Mouse (Mus musculus) midbrain, embryonic 13.5 days (tissue): ENCODE results near the gene Rpp30. TPM values are rescaled to one million over a fixed set of nuclear protein-coding genes. Genes with fewer than 3 reads are reported as not detected.

Source experiments
- ATAC-seq: fragments of 200-750 bp; cut with Nextera tagmentation; 2 replicates; pipeline ENCODE4 v1.8.0; 2017; ENCODE audit warnings: mild to moderate bottlenecking, moderate TSS enrichment, moderate library complexity
- H3K27ac ChIP-seq: fragments of 300-500 bp; sonication (generic); 2 replicates; pipeline ENCODE4 v1.5.1; 2015; ENCODE audit warnings: inconsistent platforms, mild to moderate bottlenecking, moderate library complexity
- H3K27me3 ChIP-seq: fragments of 300-500 bp; sonication (generic); 2 replicates; pipeline ENCODE4 v1.6.1; 2015; ENCODE audit warnings: mild to moderate bottlenecking, inconsistent platforms
- H3K36me3 ChIP-seq: fragments of 300-500 bp; sonication (generic); 2 replicates; pipeline ENCODE4 v1.6.1; 2015; ENCODE audit warnings: mild to moderate bottlenecking, inconsistent platforms
- H3K4me1 ChIP-seq: fragments of 300-500 bp; sonication (generic); replicated peaks from 2 replicates; pipeline ENCODE4 v1.6.1; 2015; ENCODE audit warnings: inconsistent platforms
- H3K4me2 ChIP-seq: fragments of 300-500 bp; sonication (generic); replicated peaks from 2 replicates; pipeline ENCODE4 v1.6.1; 2015; ENCODE audit warnings: moderate library complexity, mild to moderate bottlenecking, inconsistent platforms
- H3K4me3 ChIP-seq: fragments of 300-500 bp; sonication (generic); replicated peaks from 2 replicates; pipeline ENCODE4 v1.5.1; 2015; ENCODE audit warnings: mild to moderate bottlenecking, inconsistent platforms
- H3K9ac ChIP-seq: fragments of 300-500 bp; sonication (generic); replicated peaks from 2 replicates; pipeline ENCODE4 v1.6.1; 2015; ENCODE audit warnings: mild to moderate bottlenecking, inconsistent platforms
- H3K9me3 ChIP-seq: fragments of 300-500 bp; sonication (generic); 2 replicates; pipeline ENCODE4 v1.6.1; 2016; ENCODE audit warnings: mild to moderate bottlenecking, inconsistent platforms
- WGBS: fragments of 180-500 bp; shearing (Covaris S2); methylation state at CpG from one replicate; pipeline ENCODE4 v1.1.7; 2015; 5-methylcytosine and 5-hydroxymethylcytosine counted together
- polyA plus RNA-seq: library from polyadenylated mRNA; unstranded; fragments of >200 nt; fragmentation: Nextera tagmentation; extraction: Ambion mirVana; gene quantifications from 2 replicates; pipeline ENCODE4 v1.2.1, GENCODE M21; 2015

Gene Rpp30
- polyA plus RNA-seq, result 87.3 and 94.2 TPM in 2 replicates

DNA sequence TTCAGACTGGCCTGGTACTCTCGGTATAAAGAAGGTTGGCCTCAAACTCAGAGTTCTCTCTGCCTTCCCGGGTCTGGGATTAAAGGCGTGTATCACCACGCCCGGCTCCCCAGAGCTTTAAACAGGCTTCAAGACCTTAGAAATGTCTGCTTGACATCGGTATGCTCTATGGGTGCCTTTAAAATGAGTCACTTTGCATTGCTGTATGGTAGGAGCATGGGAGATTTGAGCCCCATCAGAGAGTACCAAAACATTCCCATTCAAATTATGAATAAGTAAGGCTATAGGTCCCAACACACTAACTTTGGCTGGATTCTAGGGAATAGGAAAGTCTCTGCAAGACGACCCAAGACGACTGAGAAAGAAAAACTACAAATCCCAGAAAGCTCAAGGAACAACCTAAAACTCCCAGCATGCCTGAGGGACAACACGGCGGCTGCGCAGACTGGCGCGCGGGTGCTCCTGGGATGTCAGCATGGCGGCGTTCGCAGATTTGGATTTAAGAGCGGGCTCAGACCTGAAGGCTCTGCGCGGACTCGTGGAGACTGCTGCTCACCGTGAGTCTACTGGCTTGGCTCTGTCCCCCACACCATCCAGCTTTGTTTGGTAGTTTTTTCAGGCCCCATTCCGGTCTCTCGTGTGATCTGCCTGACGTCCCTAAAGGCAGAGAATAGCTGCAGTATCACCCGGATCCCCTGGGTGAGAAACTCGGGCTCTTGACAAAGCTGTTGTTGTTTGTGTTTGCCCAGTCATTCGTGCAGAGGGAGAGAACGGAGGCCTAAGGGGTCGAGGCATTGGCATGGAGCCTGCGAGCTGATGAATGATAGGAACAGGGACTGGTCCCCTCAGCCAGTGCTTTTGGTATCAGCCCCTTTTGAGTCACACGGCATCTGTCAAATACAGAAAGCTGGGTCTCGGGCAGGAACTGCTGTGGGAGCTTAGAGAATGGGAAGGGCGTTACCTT is at the start of gene Rpp30:
TSS of gene Rpp30 (plus strand) at position 455 of the 964 bp plus-strand sequence.
- Histone ChIP-seq H3K27me3 (no peaks in the 10 kb centered on the region), H3K4me1 (peaks cover 15% of the 10 kb centered on the region), H3K4me3 (peak within 1 kb of the TSS; percentile 86), H3K9me3 (no peaks in the 10 kb centered on the region), H3K36me3 (peaks cover 13% of the 10 kb centered on the region), H3K27ac (0 out of 2 replicates have a peak within 1 kb of the TSS, but pooled peaks have one; percentile 44), H3K4me2 (peak within 1 kb of the TSS; percentile 82), H3K9ac (peak within 1 kb of the TSS; percentile 79)
- WGBS, result 2% methylated on average over 34 of the region's 34 CpGs
- peak; percentile 96 for ATAC-seq

- Histone ChIP-seq H3K9ac (no peak overlapping the region), H3K4me3 (no peak overlapping the region), H3K9me3 (no peaks in the 10 kb centered on the region), H3K36me3 (no peaks in the 10 kb centered on the region), H3K27me3 (no peaks in the 10 kb centered on the region), H3K4me1 (no peaks in the 10 kb centered on the region), H3K27ac (no peak overlapping the region), H3K4me2 (no peak overlapping the region)
- no peak for ATAC-seq
- 90% methylated on average over 7 of the region's 7 CpGs for WGBS
Measured at GRCm38 (mm10) chr19:36046046-36046445, 37.5 kb upstream of the Rpp30 start.

GRCm38 (mm10) chr19:36056502-36057221 is 26.9 kb upstream of the Rpp30 start:
- H3K27me3 ChIP-seq, result peaks cover 39% of the 10 kb centered on the region
- peak overlapping the region; percentile 81 for H3K4me2 ChIP-seq
- WGBS, result 11% methylated on average over 49 of the region's 49 CpGs
- no peaks in the 10 kb centered on the region for H3K9me3 ChIP-seq
- no peak overlapping the region for H3K27ac ChIP-seq
- H3K4me3 ChIP-seq, result peak overlapping the region; percentile 69
- no peaks in the 10 kb centered on the region for H3K36me3 ChIP-seq
- peaks cover 12% of the 10 kb centered on the region; the same call in 1 of the 2 replicates for H3K4me1 ChIP-seq
- peak; percentile 29; the same call in 1 of the 2 replicates for ATAC-seq
- H3K9ac ChIP-seq, result peak overlapping the region; percentile 72

DNA sequence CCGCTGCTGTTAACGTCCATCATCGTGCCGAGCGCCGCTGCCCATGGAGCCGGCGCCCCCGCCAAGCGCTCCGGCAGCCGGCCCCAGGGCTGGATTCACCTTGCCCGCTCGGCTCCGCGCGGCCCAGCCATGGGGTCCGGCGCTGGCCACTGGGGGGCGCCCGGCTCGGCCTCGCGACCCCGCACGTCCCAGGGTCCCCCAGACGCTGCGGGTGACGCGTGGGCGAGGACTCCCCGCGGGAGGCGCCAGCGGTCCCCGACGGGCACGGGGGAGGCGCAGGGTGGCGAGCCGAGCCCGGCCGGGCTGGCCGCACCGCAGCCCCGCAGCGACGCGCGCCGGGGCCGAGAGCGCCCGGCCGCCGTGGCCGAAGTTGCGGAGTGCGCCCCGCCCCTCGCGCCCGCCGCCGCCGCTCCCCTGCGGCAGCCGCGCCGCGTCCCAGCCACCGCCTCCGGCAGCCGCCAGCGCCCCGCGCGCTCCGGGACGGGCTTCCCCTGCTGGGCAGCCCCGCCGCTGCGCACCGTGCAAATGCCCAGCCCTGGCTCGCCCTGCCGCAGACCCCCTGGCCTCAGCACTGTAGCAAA is 26.2 kb upstream of the Rpp30 start, which contains the start of gene Htr7:
TSS of gene Htr7 (minus strand) at position 277 of the 581 bp plus-strand sequence.
- Histone ChIP-seq H3K9ac (peak within 1 kb of the TSS; percentile 72), H3K4me2 (peak within 1 kb of the TSS; percentile 81), H3K9me3 (no peaks in the 10 kb centered on the region), H3K27me3 (peaks cover 39% of the 10 kb centered on the region), H3K4me1 (peaks cover 12% of the 10 kb centered on the region; the same call in 1 of the 2 replicates), H3K36me3 (no peaks in the 10 kb centered on the region), H3K4me3 (peak within 1 kb of the TSS; percentile 69), H3K27ac (no peak within 1 kb of the TSS)
- ATAC-seq, result peak; percentile 98
- WGBS, result under 1% methylated on average over 61 of the region's 86 CpGs

GRCm38 (mm10) chr19:36062801-36063529 is 20.6 kb upstream of the Rpp30 start:
- WGBS, result 74% methylated on average over 2 of the region's 2 CpGs
- H3K9ac ChIP-seq, result no peak overlapping the region
- H3K27ac ChIP-seq, result no peak overlapping the region
- H3K4me1 ChIP-seq, result 0 out of 2 replicates have a peak, but pooled peaks cover 3% of the 10 kb centered on the region
- no peaks in the 10 kb centered on the region for H3K9me3 ChIP-seq
- no peak overlapping the region for H3K4me3 ChIP-seq
- no peak overlapping the region for H3K4me2 ChIP-seq
- H3K27me3 ChIP-seq, result peaks cover 13% of the 10 kb centered on the region
- no peak; the same call in 1 of the 2 replicates for ATAC-seq
- H3K36me3 ChIP-seq, result no peaks in the 10 kb centered on the region

GRCm38 (mm10) chr19:36082606-36083261 is 782 bp upstream of the Rpp30 start:
- Histone ChIP-seq H3K4me2 (peak overlapping the region; percentile 82), H3K36me3 (0 out of 2 replicates have a peak, but pooled peaks cover 5% of the 10 kb centered on the region), H3K4me1 (peaks cover 15% of the 10 kb centered on the region), H3K27ac (no peak overlapping the region), H3K4me3 (peak overlapping the region; percentile 86), H3K27me3 (no peaks in the 10 kb centered on the region), H3K9me3 (no peaks in the 10 kb centered on the region), H3K9ac (no peak overlapping the region)
- WGBS, result 43% methylated on average over 7 of the region's 7 CpGs
- peak; percentile 79 for ATAC-seq

DNA sequence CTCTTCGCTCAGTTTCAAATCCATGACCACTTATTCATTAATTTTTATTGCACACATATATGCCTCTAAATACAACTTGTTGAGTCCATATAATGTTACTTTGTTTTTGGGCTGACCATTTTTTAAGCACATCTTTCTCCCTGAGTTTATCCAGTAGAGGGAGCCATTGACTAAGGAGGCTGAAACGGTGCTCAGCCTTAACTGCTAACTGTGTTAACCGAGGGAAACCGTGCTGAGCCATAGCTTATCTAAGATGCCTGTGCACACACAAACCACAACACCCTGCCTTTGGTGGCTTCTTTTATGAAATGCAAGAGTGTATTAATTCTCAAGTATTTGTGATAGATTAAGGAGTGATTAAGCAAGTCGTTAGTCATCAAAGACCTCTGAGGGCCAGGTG is 7.3 kb downstream of the Rpp30 start:
- no peak for ATAC-seq
- no peak overlapping the region for H3K9ac ChIP-seq
- H3K4me2 ChIP-seq, result no peak overlapping the region
- 56% methylated on average over 5 of the region's 5 CpGs for WGBS
- H3K9me3 ChIP-seq, result no peaks in the 10 kb centered on the region
- no peak overlapping the region for H3K27ac ChIP-seq
- H3K4me1 ChIP-seq, result no peaks in the 10 kb centered on the region
- H3K36me3 ChIP-seq, result peaks cover 59% of the 10 kb centered on the region
- H3K4me3 ChIP-seq, result no peak overlapping the region
- H3K27me3 ChIP-seq, result no peaks in the 10 kb centered on the region

GRCm38 (mm10) chr19:36097194-36097593 is 13.7 kb downstream of the Rpp30 start:
- no peak for ATAC-seq
- Histone ChIP-seq H3K27me3 (no peaks in the 10 kb centered on the region), H3K4me2 (no peak overlapping the region), H3K36me3 (peaks cover 79% of the 10 kb centered on the region), H3K9ac (no peak overlapping the region), H3K9me3 (no peaks in the 10 kb centered on the region), H3K4me1 (no peaks in the 10 kb centered on the region), H3K4me3 (no peak overlapping the region), H3K27ac (no peak overlapping the region)
- WGBS, result 95% methylated on average over 3 of the region's 3 CpGs

DNA sequence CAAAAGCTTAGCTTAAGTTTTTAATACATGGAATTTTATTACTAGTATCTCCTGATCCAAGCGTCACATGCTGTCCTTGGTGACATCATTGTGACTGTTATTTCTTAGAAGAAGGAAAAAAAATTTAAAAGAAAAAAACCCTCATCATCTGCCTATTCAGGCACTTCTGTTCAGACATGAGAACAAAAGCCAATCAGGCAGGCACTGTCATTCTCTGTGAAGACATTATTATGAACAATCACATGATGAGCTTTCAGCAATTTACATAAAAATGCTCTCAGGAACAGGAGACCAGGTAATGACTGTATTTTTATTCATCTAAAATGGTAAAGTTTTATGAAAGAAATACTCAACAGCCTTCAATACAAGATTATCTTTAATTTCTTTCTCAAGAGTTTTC is 14.7 kb downstream of the Rpp30 start:
- no peaks in the 10 kb centered on the region for H3K27me3 ChIP-seq
- H3K36me3 ChIP-seq, result peaks cover 77% of the 10 kb centered on the region
- WGBS, result 94% methylated on average over 1 of the region's 1 CpGs
- no peak for ATAC-seq
- no peak overlapping the region for H3K4me3 ChIP-seq
- no peak overlapping the region for H3K9ac ChIP-seq
- H3K27ac ChIP-seq, result no peak overlapping the region
- H3K4me1 ChIP-seq, result no peaks in the 10 kb centered on the region
- no peaks in the 10 kb centered on the region for H3K9me3 ChIP-seq
- H3K4me2 ChIP-seq, result no peak overlapping the region

DNA sequence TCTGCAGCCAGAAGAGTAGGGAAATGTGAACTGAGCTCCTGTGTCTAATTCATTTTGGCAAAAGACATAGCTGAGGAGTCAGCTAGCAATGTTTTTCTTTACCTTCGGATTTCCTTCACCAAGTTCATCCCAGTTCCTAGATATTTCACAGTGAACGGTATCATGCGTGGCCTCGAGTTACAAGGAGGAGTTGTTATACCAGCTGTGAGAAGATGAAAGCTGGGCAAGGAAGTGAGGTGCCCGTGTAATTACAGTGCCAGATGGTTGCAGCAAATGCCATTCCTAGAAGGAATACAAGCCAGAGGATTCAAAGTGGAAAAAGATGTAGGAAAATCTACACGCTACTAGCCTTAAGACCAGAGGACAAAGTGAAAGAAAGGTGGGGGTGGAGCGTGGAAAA is 15.4 kb downstream of the Rpp30 start:
- peaks cover 78% of the 10 kb centered on the region for H3K36me3 ChIP-seq
- H3K4me3 ChIP-seq, result no peak overlapping the region
- H3K9ac ChIP-seq, result no peak overlapping the region
- no peaks in the 10 kb centered on the region for H3K4me1 ChIP-seq
- no peaks in the 10 kb centered on the region for H3K9me3 ChIP-seq
- no peak overlapping the region for H3K27ac ChIP-seq
- H3K4me2 ChIP-seq, result no peak overlapping the region
- no peaks in the 10 kb centered on the region for H3K27me3 ChIP-seq
- WGBS, result 94% methylated on average over 7 of the region's 7 CpGs
- no peak for ATAC-seq

DNA sequence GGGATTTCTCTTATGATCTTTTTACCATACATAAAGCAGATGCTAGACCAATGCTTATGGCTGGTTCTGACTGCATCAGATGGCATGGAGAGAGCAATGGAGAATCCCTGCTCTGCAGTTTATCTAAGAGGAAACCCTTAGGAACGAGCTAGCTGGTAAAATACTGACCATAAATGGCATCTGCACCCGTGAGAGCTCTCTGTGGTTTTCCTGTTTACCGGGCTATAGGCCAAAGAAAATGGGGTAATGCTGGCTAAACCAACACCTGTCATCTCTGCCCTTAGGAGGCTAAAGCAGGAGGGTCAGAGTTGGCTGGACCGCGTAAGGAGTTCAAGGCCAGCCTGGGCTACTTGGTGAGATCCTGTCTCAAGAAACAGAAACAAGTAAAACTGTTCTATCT is 20.4 kb downstream of the Rpp30 start:
- Histone ChIP-seq H3K4me2 (no peak overlapping the region), H3K27ac (no peak overlapping the region), H3K27me3 (no peaks in the 10 kb centered on the region), H3K36me3 (peaks cover 45% of the 10 kb centered on the region), H3K4me1 (no peaks in the 10 kb centered on the region), H3K4me3 (no peak overlapping the region), H3K9ac (no peak overlapping the region), H3K9me3 (no peaks in the 10 kb centered on the region)
- WGBS, result 94% methylated on average over 5 of the region's 5 CpGs
- no peak for ATAC-seq
